Mouse (Mus musculus) CD4-positive helper T cell, adult 2 months (primary cell): ENCODE measurements around the gene Vmn1r40.

Source experiments
- DNase-seq: peaks from one replicate; pipeline ENCODE4 v3.0.0-alpha.2; 2012; ENCODE audit warnings: low read depth, missing footprints, low spot score

Gene Vmn1r40

GRCm38 (mm10) chr6:89707240-89707639 lies at the start of gene Vmn1r40:
Gene Vmn1r40, plus strand, starts transcription at chr6:89707540.
- no peak for DNase-seq

- DNase-seq = no peak
Measured at GRCm38 (mm10) chr6:89658342-89658741, 49.0 kb upstream of the Vmn1r40 start.

GRCm38 (mm10) chr6:89658931-89659330 lies 48.4 kb upstream of the Vmn1r40 start:
- DNase-seq = no peak

DNA sequence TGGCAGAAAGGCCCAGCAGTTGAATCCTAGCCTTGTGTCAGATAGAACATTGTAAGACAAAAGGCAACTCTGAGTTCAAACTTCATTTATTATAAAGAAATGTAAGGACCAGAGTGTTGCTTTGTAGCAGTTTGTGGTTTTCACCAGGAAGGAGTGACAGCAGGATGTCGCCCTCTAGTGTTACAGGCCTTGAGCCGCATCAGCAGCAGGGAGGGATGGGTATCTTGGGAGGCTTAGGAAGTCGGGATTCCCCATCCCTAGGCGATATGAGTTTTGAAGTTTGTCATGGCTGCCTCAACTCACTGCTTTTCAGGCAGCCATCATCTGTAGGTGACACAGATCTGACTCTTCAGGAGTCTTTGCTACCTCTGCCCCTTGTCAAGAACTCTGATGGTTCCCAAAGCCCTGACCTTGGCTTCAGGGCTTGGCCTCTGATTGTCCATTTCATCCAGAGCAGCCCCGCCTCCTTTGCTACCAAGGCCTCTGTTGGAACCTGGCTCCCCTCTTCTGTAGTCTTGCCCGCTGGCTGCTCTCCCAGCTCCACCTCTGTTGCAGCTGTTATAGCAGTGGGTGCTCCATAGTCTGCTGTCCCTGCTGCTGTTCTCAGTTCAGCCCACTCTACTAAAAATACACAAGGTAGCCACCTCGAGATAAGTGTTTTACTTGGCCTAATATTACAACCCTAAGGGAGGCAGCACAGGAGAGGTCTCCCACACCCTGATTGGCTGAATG lies 47.5 kb upstream of the Vmn1r40 start:
- no peak for DNase-seq

- no peak for DNase-seq
Measured at GRCm38 (mm10) chr6:89660490-89660889, 46.9 kb upstream of the Vmn1r40 start.

DNA sequence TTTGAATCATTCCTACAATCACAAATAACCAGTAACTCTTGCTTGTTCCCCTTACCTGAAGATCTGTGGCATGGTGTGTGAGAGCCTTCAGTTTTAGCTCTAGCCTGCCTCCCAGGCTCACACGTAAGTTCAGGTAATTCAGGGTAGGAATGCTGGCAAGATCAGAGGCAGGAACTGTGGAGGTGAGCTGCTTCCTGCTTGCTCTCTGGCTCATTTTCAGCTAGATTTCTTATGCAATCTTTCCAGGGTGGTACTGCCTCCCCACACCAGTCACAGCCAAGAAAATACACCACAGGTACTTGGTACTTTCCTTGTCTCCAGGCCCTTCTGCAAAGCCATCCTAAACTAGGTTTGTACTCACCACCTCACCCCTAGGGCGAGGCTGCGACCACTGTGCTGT lies 44.8 kb upstream of the Vmn1r40 start:
- no peak for DNase-seq

GRCm38 (mm10) chr6:89665155-89665554 lies 42.2 kb upstream of the Vmn1r40 start:
- DNase-seq = no peak

GRCm38 (mm10) chr6:89665667-89666066 lies 41.7 kb upstream of the Vmn1r40 start:
- no peak for DNase-seq

DNA sequence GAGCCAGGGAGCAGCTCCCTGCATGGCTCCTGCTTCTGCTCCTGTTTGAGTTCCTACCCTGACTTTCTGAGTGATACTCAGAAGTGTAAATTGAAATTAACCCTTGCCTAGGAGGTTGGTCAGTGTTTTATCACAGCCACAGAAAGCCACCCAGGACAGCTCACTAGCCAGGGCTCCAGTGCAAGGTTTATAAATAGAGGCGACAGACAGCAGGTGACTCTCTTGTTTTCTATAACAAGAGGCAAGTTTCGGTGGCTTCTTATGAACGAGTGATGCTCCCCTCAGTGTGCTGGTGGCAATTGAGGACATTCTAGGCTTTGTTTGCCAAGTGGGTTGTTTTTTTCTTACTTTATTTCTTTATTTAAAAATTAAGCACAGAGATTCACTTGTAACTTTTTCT lies 40.4 kb upstream of the Vmn1r40 start:
- DNase-seq = no peak

- no peak for DNase-seq
Measured at GRCm38 (mm10) chr6:89669556-89669955, 37.8 kb upstream of the Vmn1r40 start.

DNA sequence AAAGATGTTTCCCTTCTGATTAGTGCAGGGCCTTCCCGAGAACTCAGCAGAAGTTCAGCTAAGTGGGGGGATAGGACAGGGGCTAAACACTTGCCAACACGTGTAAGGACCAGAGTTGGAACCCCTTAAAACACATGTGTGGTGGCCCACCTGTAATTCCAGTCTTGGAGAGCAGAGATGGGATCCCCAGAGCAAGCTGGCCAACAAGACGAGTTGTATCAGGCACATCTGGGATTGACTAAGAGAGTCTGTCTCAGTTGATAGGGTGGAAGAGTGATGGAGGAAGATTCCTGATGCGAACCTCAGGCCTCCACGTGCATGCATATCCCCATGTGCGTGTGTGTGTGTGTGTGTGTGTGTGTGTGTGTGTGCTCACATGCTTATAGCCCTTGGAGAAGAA lies 35.9 kb upstream of the Vmn1r40 start:
- DNase-seq = no peak

- DNase-seq = no peak
Measured at GRCm38 (mm10) chr6:89672641-89673040, 34.7 kb upstream of the Vmn1r40 start.

GRCm38 (mm10) chr6:89673135-89673780 lies 34.1 kb upstream of the Vmn1r40 start:
- no peak for DNase-seq

- DNase-seq = no peak
Measured at GRCm38 (mm10) chr6:89678522-89678921, 28.8 kb upstream of the Vmn1r40 start.

DNA sequence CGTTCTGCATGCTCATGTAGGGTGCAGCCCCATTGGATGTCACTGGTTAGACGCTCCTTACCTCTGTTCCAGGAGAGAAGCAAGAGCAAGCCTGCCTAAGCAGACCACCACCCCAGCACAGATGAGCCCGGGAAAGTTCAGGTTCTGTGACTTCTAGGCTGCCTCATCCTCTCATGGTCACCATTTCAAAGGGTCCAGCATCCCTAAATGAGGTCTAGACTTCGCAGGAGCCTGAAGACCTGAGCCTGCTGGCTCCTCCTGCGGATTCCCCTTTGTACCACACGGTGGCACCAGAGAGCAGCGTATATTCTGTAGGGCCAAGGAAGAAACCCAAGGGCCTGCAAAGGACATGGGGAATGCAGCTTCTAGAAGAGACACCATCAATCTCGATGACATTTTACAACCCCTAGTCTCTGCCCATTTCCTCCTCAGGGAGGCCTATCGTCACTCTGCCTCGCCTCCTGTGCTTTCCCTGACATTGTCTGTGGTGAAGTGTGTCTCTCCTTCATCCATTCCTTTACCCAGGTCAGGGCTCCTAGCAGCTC lies 28.0 kb upstream of the Vmn1r40 start:
- DNase-seq = peak; percentile 48

DNA sequence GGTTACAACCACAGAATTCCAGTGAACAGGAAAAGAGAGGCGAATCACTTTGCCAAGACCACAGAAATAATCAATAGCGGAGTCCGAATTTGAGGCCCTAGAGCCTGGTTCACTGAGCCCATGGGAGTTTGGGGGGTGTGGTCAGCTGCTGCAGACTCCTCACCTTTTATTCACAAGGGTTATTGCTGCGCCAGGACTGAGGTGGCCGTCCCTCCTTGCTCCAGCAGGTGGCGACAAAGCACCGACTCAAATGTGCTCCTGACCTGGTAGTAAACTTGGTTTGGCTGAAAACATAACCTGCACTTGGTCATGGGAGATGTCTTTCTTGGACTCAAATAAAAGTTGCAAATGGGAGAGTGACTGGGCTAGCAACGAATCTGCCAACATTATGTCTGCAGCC lies 27.2 kb upstream of the Vmn1r40 start:
- DNase-seq = peak; percentile 56

DNA sequence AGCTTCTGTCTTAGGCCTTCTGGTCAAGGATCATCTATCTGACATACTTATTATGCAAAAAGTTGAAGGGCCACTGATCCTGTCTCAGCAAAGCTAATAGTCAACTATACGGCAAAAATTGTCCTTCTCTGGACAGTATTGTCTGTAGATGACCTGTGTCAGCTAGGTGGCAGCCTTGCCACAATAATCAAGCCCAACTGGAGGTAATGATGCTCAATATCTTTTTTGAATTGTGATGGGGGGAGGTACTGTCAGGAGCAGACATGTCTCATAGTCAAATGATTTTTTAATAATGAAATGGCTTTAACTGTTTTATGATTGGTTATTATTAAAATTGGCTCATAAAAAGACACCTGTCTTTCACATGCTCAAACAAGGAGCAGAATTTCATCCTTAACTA lies 23.1 kb upstream of the Vmn1r40 start:
- no peak for DNase-seq

DNA sequence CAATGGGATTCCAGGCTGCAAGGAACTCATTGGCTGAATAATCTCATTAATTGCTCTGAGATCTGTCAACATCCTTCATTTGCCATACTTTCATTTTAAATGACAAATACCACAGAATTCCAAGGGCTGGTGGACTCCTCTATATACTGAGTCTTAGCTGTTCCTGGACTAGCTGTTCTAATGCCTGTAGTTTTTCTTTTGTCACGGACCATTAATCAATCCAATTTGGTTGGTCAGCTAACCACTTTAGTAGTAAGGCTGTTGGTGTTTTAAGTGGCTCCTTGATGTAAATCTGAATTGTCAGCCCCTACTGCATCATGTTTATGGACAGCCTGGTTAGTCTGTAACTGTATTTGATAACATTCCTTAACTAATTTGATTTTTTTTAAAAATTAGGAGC lies 20.2 kb upstream of the Vmn1r40 start:
- no peak for DNase-seq

- DNase-seq = no peak
Measured at GRCm38 (mm10) chr6:89706624-89707023, 716 bp upstream of the Vmn1r40 start.

DNA sequence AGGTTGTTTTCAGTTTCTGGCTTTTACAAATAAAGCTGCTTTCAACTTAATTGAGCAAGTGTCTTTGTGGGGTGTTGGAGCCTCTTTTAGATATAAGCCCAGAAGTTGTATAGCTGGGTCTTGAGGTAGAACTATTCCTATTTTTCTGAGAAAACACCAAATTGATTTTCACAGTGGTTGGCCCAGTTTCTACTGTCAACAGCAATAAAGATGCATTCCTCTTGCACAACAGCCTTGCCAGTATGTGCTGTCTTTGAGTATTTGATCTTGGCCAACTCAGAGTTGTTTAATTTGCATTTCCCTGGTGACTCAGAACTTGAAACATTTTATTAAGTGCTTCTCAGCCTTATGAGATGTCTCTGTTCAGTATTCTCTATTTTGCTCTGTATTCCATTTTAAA lies 10.7 kb downstream of the Vmn1r40 start:
- no peak for DNase-seq

GRCm38 (mm10) chr6:89740466-89740865 lies 33.1 kb downstream of the Vmn1r40 start, which contains the start of gene Vmn1r41:
Gene Vmn1r41, plus strand, starts transcription at chr6:89740766.
- DNase-seq = no peak

- no peak for DNase-seq
Measured at GRCm38 (mm10) chr6:89742811-89743210, 35.5 kb downstream of the Vmn1r40 start.
